Mouse (Mus musculus): ENCODE measurements around the gene Wasf2.

DNA sequence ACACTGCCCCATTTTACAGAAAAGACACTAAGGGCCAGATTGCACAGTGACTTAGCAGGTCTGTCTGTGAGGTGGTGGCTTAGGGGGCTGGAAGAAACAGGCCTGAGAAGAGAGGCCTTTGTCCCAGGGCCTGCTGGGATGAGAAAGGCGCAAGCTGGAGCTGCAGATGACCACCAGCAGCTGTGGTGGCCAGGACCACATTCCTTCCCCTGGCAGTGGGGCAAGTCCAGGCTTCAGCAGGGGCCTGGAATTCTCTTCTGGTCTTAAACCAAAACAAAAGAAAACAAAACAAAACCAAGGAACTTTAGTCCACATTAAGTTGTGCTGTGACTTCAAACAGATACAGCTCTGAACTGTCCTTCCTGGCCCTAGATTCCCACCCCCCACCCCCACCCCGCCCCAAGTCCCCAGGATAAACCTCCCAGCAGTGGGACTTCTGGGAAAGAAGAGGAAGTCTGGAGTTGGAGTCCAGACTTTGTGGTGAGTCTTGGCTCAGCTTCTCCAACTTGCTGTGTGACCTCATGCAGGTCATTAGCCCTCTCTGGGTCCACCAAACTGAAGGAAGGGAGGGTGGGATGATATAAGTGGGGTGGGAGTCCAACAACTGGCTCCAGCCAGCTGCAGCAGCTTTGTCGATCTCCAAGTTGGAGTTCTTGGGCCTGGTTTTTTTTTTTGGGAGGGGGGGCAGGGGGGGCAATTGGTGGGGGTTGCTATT, 13.4 kb upstream of the Wasf2 start:
- no peak for TF ChIP-seq CTCF (conservative IDR thresholded peaks at IDR 0.05; ENCODE audit: low read length)
- TF ChIP-seq POU5F1 (IDR thresholded peaks at IDR 0.05; ENCODE audit: borderline replicate concordance, low read length): no peak
- TF ChIP-seq NANOG (IDR thresholded peaks at IDR 0.05; ENCODE audit: borderline replicate concordance, low read length): no peak

Data from E14TG2a.4 (cell line).